Mouse (Mus musculus) embryonic fibroblast, embryonic 13.5 days (primary cell): ENCODE measurements around the gene Morn3.

ENCODE experiments used
- CTCF ChIP-seq: IDR thresholded peaks from 2 replicates; pipeline ENCODE4 v1.5.1; 2011; ENCODE audit warnings: mild to moderate bottlenecking, control low read depth, low read length, moderate library complexity, borderline replicate concordance; ENCODE audit not compliant: insufficient read depth
- POLR2A ChIP-seq: IDR thresholded peaks from 2 replicates; pipeline ENCODE4 v1.6.1; 2011; ENCODE audit warnings: low read depth, mild to moderate bottlenecking, control low read depth, low read length, moderate library complexity

- no peak for TF ChIP-seq CTCF
- TF ChIP-seq POLR2A: no peak
Measured at GRCm38 (mm10) chr5:123024965-123025573, 21.7 kb downstream of the Morn3 start.
